Mouse (Mus musculus) heart, embryonic 12.5 days (tissue): Measurements from ENCODE around the gene Slc6a14. TPM values are rescaled to one million over a fixed set of nuclear protein-coding genes. Genes with fewer than 3 reads are reported as not detected.

Experiments
- ATAC-seq: fragments of 200-750 bp; cut with Nextera tagmentation; 2 replicates; pipeline ENCODE4 v1.8.0; 2017; ENCODE audit warnings: moderate TSS enrichment, moderate library complexity; ENCODE audit not compliant: insufficient number of reproducible peaks, low FRiP score
- H3K27ac ChIP-seq: fragments of 300-500 bp; sonication (generic); 2 replicates; pipeline ENCODE4 v1.5.1; 2016; ENCODE audit warnings: mild to moderate bottlenecking, moderate library complexity; ENCODE audit not compliant: poor library complexity, severe bottlenecking
- H3K27me3 ChIP-seq: fragments of 300-500 bp; sonication (generic); replicated peaks from 2 replicates; pipeline ENCODE4 v1.6.1; 2016; ENCODE audit warnings: mild to moderate bottlenecking, moderate library complexity
- H3K36me3 ChIP-seq: fragments of 300-500 bp; sonication (generic); 2 replicates; pipeline ENCODE4 v1.6.1; 2016; ENCODE audit warnings: mild to moderate bottlenecking, moderate library complexity
- H3K4me1 ChIP-seq: fragments of 300-500 bp; sonication (generic); replicated peaks from 2 replicates; pipeline ENCODE4 v1.6.1; 2016; ENCODE audit warnings: mild to moderate bottlenecking
- H3K4me2 ChIP-seq: fragments of 300-500 bp; sonication (generic); 2 replicates; pipeline ENCODE4 v1.6.1; 2016; ENCODE audit warnings: mild to moderate bottlenecking, moderate library complexity
- H3K4me3 ChIP-seq: fragments of 300-500 bp; sonication (generic); 2 replicates; pipeline ENCODE4 v1.5.1; 2016; ENCODE audit warnings: mild to moderate bottlenecking
- H3K9ac ChIP-seq: fragments of 300-500 bp; sonication (generic); 2 replicates; pipeline ENCODE4 v1.6.1; 2016; ENCODE audit warnings: mild to moderate bottlenecking, moderate library complexity
- H3K9me3 ChIP-seq: fragments of 300-500 bp; sonication (generic); replicated peaks from 2 replicates; pipeline ENCODE4 v1.6.1; 2016; ENCODE audit warnings: mild to moderate bottlenecking, moderate library complexity
- WGBS: fragments of 180-500 bp; shearing (Covaris S2); methylation state at CpG from one replicate; pipeline ENCODE4 v1.1.7; 2016; 5-methylcytosine and 5-hydroxymethylcytosine counted together
- polyA plus RNA-seq: library from polyadenylated mRNA; unstranded; fragments of >200 nt; fragmentation: Nextera tagmentation; extraction: Ambion mirVana; gene quantifications from 2 replicates; pipeline ENCODE4 v1.2.1, GENCODE M21; 2016

Gene Slc6a14
- polyA plus RNA-seq, result not detected in 2 replicates

- Histone ChIP-seq H3K9me3 (no peaks in the 10 kb centered on the region), H3K27ac (no peak within 1 kb of the TSS), H3K4me2 (no peak within 1 kb of the TSS), H3K4me1 (0 out of 2 replicates have a peak, but pooled peaks cover 3% of the 10 kb centered on the region), H3K4me3 (no peak within 1 kb of the TSS), H3K36me3 (no peaks in the 10 kb centered on the region), H3K9ac (no peak within 1 kb of the TSS), H3K27me3 (no peaks in the 10 kb centered on the region)
- no peak for ATAC-seq
- 60% methylated on average over 7 of the region's 7 CpGs for WGBS
These were observed at the start of gene Slc6a14 for GRCm38 (mm10) chrX:21714829-21715228. Slc6a14 (plus strand) TSS chrX:21714896.

- H3K4me3 ChIP-seq, result no peak overlapping the region
- no peaks in the 10 kb centered on the region for H3K9me3 ChIP-seq
- no peak overlapping the region for H3K4me2 ChIP-seq
- no peaks in the 10 kb centered on the region for H3K36me3 ChIP-seq
- no peak overlapping the region for H3K27ac ChIP-seq
- H3K4me1 ChIP-seq, result no peaks in the 10 kb centered on the region
- no peaks in the 10 kb centered on the region for H3K27me3 ChIP-seq
- 19% methylated on average over 7 of the region's 7 CpGs for WGBS
- no peak for ATAC-seq
- H3K9ac ChIP-seq, result no peak overlapping the region
These were observed 43.8 kb upstream of the Slc6a14 start for GRCm38 (mm10) chrX:21670896-21671295.

- no peaks in the 10 kb centered on the region for H3K4me1 ChIP-seq
- 74% methylated on average over 6 of the region's 6 CpGs for WGBS
- no peak overlapping the region for H3K4me2 ChIP-seq
- H3K9me3 ChIP-seq, result no peaks in the 10 kb centered on the region
- no peak for ATAC-seq
- no peak overlapping the region for H3K27ac ChIP-seq
- no peak overlapping the region for H3K9ac ChIP-seq
- H3K4me3 ChIP-seq, result no peak overlapping the region
- no peaks in the 10 kb centered on the region for H3K27me3 ChIP-seq
- H3K36me3 ChIP-seq, result no peaks in the 10 kb centered on the region
These were observed 19.5 kb upstream of the Slc6a14 start for GRCm38 (mm10) chrX:21695220-21695619.

- Histone ChIP-seq H3K4me2 (no peak overlapping the region), H3K9me3 (no peaks in the 10 kb centered on the region), H3K36me3 (no peaks in the 10 kb centered on the region), H3K9ac (no peak overlapping the region), H3K4me1 (no peaks in the 10 kb centered on the region), H3K27me3 (no peaks in the 10 kb centered on the region), H3K4me3 (no peak overlapping the region), H3K27ac (no peak overlapping the region)
- WGBS, result 81% methylated on average over 3 of the region's 3 CpGs
- ATAC-seq, result no peak
These were observed 19.0 kb upstream of the Slc6a14 start for GRCm38 (mm10) chrX:21695687-21696086.

- WGBS, result 52% methylated on average over 4 of the region's 4 CpGs
These were observed 13.1 kb upstream of the Slc6a14 start for GRCm38 (mm10) chrX:21701646-21702045.

GRCm38 (mm10) chrX:21704470-21704869 lies 10.2 kb upstream of the Slc6a14 start:
- no peaks in the 10 kb centered on the region for H3K27me3 ChIP-seq
- H3K36me3 ChIP-seq, result no peaks in the 10 kb centered on the region
- no peaks in the 10 kb centered on the region for H3K9me3 ChIP-seq
- H3K9ac ChIP-seq, result no peak overlapping the region
- no peak overlapping the region for H3K27ac ChIP-seq
- no peak overlapping the region for H3K4me2 ChIP-seq
- whole genome bisulfite sequencing, result 65% methylated on average over 1 of the region's 1 CpGs
- no peaks in the 10 kb centered on the region for H3K4me1 ChIP-seq
- H3K4me3 ChIP-seq, result no peak overlapping the region
- no peak for ATAC-seq

More at GRCm38 (mm10) chrX:21701646-21702045, 13.1 kb upstream of the Slc6a14 start:
- H3K9ac ChIP-seq, result no peak overlapping the region
- no peaks in the 10 kb centered on the region for H3K4me1 ChIP-seq
- ATAC-seq, result no peak
- no peaks in the 10 kb centered on the region for H3K36me3 ChIP-seq
- H3K27me3 ChIP-seq, result no peaks in the 10 kb centered on the region
- no peak overlapping the region for H3K27ac ChIP-seq
- no peak overlapping the region for H3K4me3 ChIP-seq
- H3K9me3 ChIP-seq, result no peaks in the 10 kb centered on the region
- no peak overlapping the region for H3K4me2 ChIP-seq

- Histone ChIP-seq H3K27me3 (no peaks in the 10 kb centered on the region), H3K4me2 (no peak overlapping the region), H3K4me1 (0 out of 2 replicates have a peak, but pooled peaks cover 3% of the 10 kb centered on the region), H3K9me3 (no peaks in the 10 kb centered on the region), H3K27ac (no peak overlapping the region), H3K9ac (no peak overlapping the region), H3K36me3 (no peaks in the 10 kb centered on the region), H3K4me3 (no peak overlapping the region)
- no peak for ATAC-seq
- 40% methylated on average over 5 of the region's 5 CpGs for WGBS
These were observed 597 bp downstream of the Slc6a14 start for GRCm38 (mm10) chrX:21715293-21715692.

GRCm38 (mm10) chrX:21716885-21717284 lies 2.2 kb downstream of the Slc6a14 start:
- Histone ChIP-seq H3K9me3 (no peaks in the 10 kb centered on the region), H3K36me3 (no peaks in the 10 kb centered on the region), H3K9ac (no peak overlapping the region), H3K27me3 (no peaks in the 10 kb centered on the region), H3K27ac (no peak overlapping the region), H3K4me1 (0 out of 2 replicates have a peak, but pooled peaks cover 3% of the 10 kb centered on the region), H3K4me3 (no peak overlapping the region), H3K4me2 (no peak overlapping the region)
- ATAC-seq, result no peak
- WGBS, result 82% methylated on average over 2 of the region's 2 CpGs

GRCm38 (mm10) chrX:21744997-21745396 lies 30.3 kb downstream of the Slc6a14 start, which contains the start of gene Gm28269:
Gm28269 (minus strand) TSS chrX:21745097.
- Histone ChIP-seq H3K36me3 (no peaks in the 10 kb centered on the region), H3K9ac (no peak within 1 kb of the TSS)

More at GRCm38 (mm10) chrX:21744997-21745396, 30.3 kb downstream of the Slc6a14 start, which contains the start of gene Gm28269:
- Histone ChIP-seq H3K4me2 (no peak within 1 kb of the TSS), H3K4me1 (no peaks in the 10 kb centered on the region), H3K4me3 (no peak within 1 kb of the TSS), H3K9me3 (no peaks in the 10 kb centered on the region), H3K27ac (no peak within 1 kb of the TSS), H3K27me3 (no peaks in the 10 kb centered on the region)
- ATAC-seq, result no peak

Other genes with a start within 250 kb of the Slc6a14 start
- 0.19 and 0.53 TPM in 2 replicates for gene Agtr2, start 230.4 kb upstream of the Slc6a14 start, polyA plus RNA-seq
- gene Gm28269, start 30.2 kb downstream of the Slc6a14 start, polyA plus RNA-seq, result not detected in 2 replicates